Mouse (Mus musculus) cerebellum, postnatal 14 days (tissue): ENCODE results near the gene Marf1.
"Not testable (repeated sequence)": the region's sequence is repeated elsewhere in the genome, so short reads cannot be mapped to it uniquely, and the experiment has no call there.

Experiments used
- DNase-seq, 2 experiments: peaks; one replicate each; pipeline ENCODE4 v3.0.0; 2021; ENCODE audit warnings: mixed read lengths in 2 of 2

Marf1 gene

DNA sequence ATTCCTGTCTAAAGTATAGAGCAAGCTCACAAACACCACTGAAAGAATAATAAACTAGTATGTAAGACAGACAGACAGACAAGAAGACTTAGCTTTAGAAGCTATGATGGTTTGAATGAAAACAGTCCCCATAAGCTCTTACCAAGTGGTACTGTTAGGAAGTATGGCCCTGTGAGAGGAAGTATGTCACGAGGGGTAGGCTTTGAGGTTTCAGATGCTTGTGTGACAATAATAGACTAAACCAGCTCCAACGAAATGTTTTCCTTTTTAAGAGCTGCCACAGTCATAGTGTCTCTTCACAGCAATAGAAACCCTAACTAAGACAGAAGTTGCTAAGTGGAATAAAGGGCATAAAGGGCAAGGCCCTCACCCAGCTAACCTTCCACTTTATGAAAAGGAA lies 28.1 kb downstream of the Marf1 start:
- no peak for DNase-seq

DNA sequence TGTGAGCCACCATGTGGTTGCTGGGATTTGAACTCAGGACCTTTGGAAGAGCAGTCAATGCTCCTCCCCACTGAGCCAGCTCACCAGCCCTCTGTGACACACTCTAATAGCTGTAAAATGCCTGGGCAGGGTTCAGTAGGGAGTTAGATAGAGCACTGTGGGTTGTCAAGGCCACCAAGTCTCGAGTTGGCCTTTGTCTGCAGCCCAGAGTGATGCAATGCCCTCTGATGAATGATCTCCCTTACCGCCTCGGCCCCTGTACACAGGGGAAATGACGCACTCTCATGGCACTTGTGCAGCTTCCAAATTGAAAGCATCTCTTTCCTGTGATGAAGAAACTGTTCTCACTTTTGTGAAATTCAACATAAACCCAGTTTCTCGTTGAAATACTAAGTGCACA lies 31.3 kb downstream of the Marf1 start:
- no peak for DNase-seq

GRCm38 (mm10) chr16:14131376-14131775 lies 31.8 kb downstream of the Marf1 start:
- DNase-seq: no peak

DNA sequence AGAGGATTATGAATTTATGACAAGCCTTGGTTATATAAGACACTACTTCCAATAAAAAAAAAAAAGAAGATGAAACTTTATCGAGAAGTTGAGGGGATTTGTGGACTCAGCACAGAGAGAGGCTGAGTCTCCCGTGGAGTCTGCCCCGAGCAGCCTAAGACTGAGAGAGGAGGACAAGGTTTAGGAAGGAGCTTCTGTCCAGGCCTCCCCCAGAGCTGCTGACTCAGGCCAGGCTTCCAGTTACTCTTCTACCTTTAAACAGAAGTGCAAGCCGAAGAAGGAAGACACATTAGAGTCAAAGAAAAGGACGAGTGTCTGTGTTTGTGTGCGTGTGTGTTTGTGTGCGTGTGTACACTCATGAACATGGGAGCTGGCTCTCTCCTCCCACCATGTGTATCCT lies 32.4 kb downstream of the Marf1 start:
- no peak for DNase-seq

DNA sequence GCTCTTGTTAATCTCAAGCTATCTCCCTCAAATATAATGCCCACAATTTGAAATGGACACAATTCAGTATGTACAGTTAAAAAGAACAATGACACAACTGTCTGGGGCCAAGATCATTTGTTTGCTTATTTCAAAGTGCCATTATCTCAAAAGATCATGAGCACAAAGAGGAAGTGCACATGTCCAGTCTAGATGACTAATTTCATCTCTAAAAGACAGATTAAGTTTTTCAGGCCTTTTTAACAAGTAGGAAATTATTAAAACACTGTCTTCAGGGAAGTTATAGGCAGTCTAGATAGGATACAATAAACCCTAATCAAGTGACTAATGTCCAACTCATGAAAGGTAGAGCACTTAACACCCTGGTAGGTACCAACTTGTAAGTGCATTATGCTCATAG lies 34.2 kb downstream of the Marf1 start:
- DNase-seq: no peak

DNA sequence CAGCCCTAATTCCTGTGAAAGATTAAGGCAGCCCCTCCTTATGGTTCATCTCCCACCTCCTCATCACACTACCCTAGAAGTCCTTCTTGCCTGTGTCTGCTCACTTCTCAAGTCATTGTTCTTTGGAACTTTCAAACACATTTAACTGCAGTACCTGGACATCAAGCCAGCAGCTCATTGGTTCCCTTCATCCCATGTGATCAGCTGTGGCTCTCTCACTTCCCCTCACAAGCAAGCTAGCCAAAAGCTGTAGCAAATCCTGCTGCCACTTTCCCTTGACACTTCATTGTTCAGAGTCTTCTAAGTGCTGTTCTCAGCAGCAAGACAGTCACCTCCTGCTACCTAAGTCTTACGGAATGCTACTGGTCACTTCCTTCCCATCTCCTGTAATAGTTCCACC lies 37.9 kb downstream of the Marf1 start:
- no peak for DNase-seq

DNA sequence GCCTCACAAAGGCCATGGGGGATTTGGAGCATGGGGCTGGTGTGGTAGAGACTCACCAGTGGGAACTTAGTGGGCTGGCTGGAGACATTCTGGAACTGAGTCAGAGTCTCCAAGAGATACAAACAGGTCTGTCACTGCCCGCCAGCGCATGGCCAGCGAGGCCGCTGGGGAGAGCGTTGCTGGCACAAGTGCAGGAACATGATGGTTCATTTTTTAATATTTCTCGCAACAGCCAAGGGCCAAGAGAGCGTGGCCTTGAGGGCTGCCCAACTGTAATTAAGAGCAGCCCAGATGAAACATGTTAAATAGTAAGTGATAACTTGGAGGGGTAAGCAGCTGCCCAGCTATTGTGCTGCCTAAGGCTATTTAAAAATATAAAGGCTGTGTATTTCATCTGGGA lies 38.4 kb downstream of the Marf1 start:
- no peak for DNase-seq

DNA sequence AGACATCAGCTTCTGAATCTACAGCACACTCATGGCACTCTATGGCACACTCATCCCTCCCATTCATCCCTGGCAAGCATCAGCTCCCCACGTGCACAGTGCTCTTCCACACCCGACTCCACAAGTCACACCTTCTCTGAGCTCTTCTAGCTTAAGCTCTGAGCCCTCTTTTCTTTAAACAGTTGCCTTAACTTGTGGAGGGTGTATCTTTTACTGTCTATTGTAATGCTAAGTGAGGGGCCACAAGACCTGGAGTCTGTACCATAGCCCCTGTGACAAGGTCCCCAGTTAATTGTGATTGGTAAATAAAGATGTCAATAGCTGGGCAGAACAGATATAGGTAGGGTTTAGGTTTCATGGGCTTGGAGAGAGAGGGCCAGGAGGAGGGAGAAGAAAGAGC lies 39.2 kb downstream of the Marf1 start:
- DNase-seq: no peak

- no peak for DNase-seq
Measured at GRCm38 (mm10) chr16:14122586-14122985, 40.6 kb downstream of the Marf1 start.

DNA sequence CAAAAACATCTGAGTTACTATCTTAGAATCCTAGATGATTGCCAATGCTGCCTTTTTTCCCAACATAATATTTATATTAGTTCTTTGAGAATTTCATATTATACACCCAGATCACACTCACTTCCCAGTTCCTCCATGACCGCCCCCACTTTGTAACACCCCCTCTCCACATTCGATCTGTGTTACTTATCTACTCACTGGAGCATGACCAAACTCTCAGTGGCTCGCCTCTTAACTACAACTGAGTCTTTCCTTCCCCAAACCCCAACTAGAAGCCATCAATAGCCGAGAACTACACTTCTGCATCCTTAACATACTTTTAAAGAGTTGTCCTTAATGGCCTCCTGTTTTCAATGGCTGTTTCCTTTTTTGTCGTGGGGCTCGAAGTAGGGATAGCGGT lies 41.6 kb downstream of the Marf1 start:
- no peak for DNase-seq

DNA sequence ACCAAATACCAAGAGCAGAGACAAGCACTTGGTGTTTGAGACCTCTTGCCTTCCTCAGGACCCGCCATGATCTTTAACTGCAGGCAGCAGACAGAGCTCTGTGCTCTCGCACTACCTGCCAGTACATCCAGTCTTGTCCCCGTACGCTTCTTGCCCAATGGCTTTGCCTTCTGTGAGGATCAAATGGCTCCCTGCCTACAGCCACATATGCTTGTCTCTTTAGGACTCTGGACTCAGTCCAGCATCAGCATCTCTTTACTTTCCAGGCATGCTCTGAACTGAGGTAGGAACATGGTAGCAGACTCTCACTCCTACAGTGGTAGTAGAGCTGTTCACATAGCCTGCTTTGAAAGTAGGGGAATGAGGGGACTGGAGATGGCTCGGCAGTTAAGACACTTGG lies 42.2 kb downstream of the Marf1 start:
- peak; percentile 66 to 82 for DNase-seq

GRCm38 (mm10) chr16:14117299-14117698 lies 45.9 kb downstream of the Marf1 start:
- DNase-seq: no peak

DNA sequence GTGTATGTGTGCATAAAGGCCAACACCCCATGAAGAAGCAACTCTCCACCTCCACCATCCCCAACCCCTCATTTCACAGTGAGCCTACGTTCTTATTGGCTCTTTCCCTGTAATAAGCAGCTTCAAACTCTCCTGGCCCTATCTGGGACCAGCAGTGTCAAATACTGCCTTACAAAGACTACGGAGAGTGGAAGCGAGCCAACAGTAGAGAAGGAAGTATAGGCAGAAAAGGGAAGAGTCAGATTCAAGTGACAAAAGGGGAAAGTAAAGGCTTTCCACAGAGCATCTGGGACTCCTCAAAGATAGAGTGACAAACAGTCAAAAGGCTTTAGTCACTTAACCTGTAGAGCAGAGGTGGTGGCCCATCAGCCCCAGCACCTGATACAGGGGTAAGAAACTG lies 50.4 kb downstream of the Marf1 start:
- DNase-seq: no peak

- no peak for DNase-seq
Measured at GRCm38 (mm10) chr16:14112133-14112532, 51.0 kb downstream of the Marf1 start.

DNA sequence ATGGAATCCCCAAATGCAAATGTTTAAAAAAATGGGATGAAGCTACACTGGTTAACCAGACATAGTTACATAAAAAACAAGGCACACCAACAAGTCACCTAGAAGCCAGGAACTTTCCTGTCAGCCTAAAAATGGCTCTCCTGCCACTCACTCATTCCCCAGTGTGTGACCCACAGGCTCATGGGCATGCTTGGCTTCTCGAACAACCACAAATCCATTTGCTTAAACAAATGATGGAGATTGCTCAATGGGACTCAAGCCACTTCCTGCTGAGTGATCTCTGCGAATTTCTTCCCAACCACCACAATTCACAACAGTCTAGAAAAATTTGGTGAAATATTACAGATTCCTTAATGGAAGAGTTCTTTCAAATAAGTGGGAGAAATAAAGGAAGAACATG lies 52.2 kb downstream of the Marf1 start:
- DNase-seq: peak in 1 of 2 experiments; percentile 31

DNA sequence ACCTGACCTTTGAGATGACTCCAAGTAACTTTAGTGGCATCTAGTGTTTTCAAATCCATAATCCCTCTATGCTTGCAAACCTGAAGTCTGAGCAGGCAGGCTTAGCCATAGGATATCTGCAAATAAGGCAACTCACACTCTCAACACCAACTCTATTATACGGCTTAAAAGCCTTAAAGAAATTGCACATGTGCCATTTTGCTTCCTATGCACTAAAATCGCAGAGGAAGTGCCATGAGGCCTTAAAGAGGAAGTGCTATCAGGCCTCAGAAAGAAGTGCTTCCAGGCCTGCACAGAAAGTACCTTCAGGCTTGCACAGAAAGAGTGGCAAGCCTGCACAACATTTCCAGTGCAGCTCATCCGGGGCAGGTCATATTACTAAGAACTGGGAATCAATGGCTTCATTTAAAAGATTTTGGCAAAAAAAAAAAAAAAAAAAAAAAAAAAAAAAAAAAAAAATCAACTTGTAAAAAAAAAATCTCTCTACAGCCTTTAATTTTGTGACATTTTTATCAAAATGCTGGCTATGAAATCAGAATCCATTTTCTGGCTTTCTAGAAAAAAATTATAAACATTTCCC lies 53.4 kb downstream of the Marf1 start:
- no peak for DNase-seq

DNA sequence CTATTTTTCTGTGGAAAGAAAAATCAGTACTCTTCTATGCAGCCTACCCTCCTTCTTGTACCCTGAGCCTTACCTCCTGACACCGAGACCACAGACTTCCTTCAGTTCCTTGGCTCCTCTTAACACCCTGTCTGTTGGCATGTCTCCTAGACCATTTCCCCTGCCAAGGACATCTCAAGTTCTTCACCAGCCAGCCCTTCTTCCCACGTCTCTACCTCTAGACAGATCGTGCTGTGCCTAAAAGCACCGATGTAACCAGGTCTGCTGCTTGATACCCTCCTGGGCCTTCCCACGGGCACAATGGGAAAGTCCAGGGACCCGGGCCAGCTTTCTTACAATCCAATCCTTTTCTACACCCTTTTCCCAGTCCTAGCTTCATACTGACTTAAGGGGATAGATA lies 57.3 kb downstream of the Marf1 start:
- peak in 1 of 2 experiments; percentile 25 for DNase-seq

DNA sequence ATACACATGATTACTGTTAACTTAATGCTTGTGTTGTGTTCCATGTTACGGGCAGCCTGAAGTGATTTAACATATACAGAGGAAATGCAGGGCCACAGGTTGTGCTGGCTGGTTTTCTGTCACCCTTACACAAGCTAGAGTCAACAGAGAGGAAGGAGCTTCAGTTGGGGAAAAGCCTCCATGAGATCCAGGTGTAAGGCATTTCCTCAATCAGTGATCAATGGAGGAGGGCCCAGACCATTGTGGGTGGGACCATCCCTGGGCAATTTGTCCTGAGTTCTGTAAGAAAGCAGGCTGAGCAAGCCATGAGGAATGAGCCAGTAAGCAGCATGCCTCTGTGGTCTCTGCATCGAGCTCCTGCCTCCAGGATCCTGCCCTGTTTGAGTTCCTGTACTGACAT lies 71.4 kb downstream of the Marf1 start:
- DNase-seq: no peak

DNA sequence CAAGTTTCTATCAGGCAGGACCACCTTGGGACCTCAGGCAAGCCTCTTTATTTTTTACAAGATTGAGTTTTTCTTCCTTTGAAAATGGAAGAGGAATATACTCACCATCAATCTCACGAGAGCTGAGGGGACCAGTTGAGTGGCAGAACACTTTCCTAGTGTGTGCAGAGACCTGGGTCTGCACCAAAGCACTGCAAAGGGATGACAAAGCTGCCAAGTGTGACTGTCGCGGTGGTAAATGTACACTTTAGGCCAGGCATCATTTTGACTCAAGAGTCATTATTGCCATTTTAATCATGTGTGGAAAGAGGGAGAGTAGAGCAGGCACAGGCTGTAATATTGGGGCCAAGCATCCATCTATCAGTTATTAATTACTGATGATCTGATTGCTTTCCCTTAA lies 73.9 kb downstream of the Marf1 start:
- no peak for DNase-seq

- DNase-seq: no peak
Measured at GRCm38 (mm10) chr16:14088249-14088648, 74.9 kb downstream of the Marf1 start.

DNA sequence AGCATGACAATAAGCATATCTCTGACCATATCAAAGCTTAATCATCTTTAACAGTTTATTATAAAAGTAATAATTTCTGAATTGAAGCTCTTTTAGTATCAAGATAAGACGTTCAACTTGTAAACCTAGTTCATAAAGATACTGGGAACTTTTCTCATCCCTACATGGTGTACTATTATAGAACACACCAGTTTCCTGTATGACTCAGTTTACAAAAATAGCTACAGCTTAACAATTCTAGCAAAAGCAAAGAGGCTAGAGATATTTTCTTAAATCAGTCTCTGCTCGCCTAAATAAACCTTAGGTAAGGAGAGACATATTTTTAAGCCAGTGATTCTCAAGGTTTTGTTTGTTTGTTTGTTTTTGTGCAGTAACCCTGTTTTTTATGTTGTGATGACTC lies 80.2 kb downstream of the Marf1 start:
- no peak for DNase-seq

DNA sequence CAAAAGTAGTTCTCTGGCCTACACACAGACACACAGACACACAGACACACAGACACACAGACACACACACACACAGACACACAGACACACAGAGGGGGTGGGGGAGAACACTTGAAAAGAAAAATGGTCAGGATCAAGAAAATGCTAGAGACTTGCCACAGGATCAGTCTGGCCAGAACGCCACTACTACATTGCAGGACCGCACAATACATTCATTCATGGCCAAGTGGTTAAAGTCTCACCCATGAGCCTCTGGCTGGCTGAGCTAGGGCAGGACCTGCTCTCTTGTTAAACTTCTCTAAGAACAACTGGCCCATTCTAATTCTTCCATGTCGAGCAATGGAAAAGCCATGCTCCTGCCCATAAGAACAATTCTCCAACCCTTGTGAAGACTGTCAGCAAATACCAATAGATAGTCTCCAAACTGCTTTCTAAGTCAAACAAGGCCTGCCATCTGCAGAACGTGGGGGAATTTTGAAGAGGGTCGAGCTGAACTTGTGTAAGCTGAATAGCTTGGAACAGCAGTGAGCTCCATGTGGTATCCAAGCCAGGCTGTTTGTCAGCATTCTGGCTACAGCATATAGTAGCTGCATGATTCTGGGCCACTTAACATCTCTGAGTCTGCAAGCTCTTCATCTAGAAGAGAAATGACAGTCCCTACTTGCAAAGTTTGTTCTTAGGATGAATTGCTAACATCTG lies 92.5 kb downstream of the Marf1 start:
- no peak for DNase-seq

DNA sequence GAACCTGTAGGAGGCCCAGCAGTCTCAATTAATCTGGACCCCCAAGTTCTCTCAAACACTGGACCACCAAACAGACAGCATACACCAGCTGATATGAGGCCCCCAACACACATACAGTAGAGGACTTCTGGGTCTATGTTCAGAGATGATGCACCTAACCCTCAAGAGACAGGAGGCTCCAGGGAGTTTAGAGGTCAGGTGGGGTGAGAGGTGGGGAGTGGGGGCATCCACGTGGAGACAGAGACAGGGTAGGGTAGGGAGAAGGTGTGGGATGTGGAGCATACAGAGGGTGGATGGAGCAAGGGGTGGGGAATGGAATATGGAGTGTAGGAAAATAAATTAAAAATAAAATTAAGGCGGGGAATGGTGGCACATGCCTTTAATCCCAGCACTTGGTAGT lies 94.5 kb downstream of the Marf1 start:
- DNase-seq: not testable (repeated sequence)

GRCm38 (mm10) chr16:14066571-14066970 lies 96.6 kb downstream of the Marf1 start:
- not testable (repeated sequence) for DNase-seq

DNA sequence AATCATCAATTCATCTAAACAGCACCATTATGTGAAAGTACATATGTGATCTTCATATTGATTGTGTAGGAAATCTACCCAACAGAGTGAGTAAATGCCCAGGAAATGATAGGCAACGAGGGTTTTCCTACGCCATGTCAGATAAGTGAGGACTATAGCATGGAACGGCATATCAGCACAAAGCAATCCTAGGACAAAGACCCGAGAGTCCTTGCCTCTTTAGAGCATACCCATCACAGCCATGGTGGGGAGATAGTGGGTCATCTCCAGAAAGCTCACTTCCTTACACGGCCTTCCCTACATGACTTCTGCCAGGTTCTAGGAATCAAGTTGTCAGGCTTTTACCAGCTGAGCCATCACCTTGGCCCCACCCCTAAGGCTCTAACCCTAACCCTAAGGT lies 103.3 kb downstream of the Marf1 start:
- no peak for DNase-seq
